Mouse (Mus musculus): ENCODE measurements around the gene Lrrc4c. TPM values are rescaled to one million over a fixed set of nuclear protein-coding genes. Genes with fewer than 3 reads are reported as not detected.

Lrrc4c gene
- total and polyA plus RNA-seq, 2 experiments from 2014 or later: 51.8 to 66.4 TPM

- Histone ChIP-seq H3K9me3 (ENCODE audit: low read length) (no peaks in the 10 kb centered on the region), H3K4me1 (ENCODE audit: insufficient read depth, low read length) (no peaks in the 10 kb centered on the region), H3K36me3 (ENCODE audit: insufficient read depth, low read length) (no peaks in the 10 kb centered on the region), H3K9ac (replicated peaks; ENCODE audit: low read length, poor library complexity, severe bottlenecking) (no peak overlapping the region), H3K27me3 (ENCODE audit: insufficient read depth, low read length) (no peaks in the 10 kb centered on the region), H3K4me3 (ENCODE audit: low read depth, low read length) (no peak overlapping the region), H3K27ac (ENCODE audit: low read depth, low read length) (no peak overlapping the region), H3K4me2 (ENCODE audit: low read depth, low read length, poor library complexity, severe bottlenecking) (no peak overlapping the region)
- TF ChIP-seq CTCF (IDR thresholded peaks at IDR 0.05): peak; percentile 75
- DNase-seq (ENCODE audit: low spot score) (peak; percentile 46), ATAC-seq (ENCODE audit: low FRiP score) (no peak)
- 32% methylated on average over 1 of the region's 1 CpGs for WGBS
These were observed 1.4 kb upstream of the Lrrc4c start for GRCm38 (mm10) chr2:96316531-96316930.

- Histone ChIP-seq H3K27ac (ENCODE audit: low read depth, low read length) (peak overlapping the region; percentile 81), H3K4me2 (ENCODE audit: low read depth, low read length, poor library complexity, severe bottlenecking) (peak overlapping the region; percentile 68), H3K9ac (replicated peaks; ENCODE audit: low read length, poor library complexity, severe bottlenecking) (peak overlapping the region; percentile 71), H3K4me1 (ENCODE audit: insufficient read depth, low read length) (no peaks in the 10 kb centered on the region), H3K4me3 (ENCODE audit: low read depth, low read length) (peak overlapping the region; percentile 54), H3K27me3 (ENCODE audit: insufficient read depth, low read length) (no peaks in the 10 kb centered on the region), H3K9me3 (ENCODE audit: low read length) (no peaks in the 10 kb centered on the region), H3K36me3 (ENCODE audit: insufficient read depth, low read length) (no peaks in the 10 kb centered on the region)
- DNase-seq (ENCODE audit: low spot score) (peak; percentile 64), ATAC-seq (ENCODE audit: low FRiP score) (no peak)
- TF ChIP-seq CTCF (IDR thresholded peaks at IDR 0.05): peak; percentile 48
- 5% methylated on average over 7 of the region's 7 CpGs for WGBS
These were observed 587 bp downstream of the Lrrc4c start for GRCm38 (mm10) chr2:96318556-96318955.

- ATAC-seq (ENCODE audit: low FRiP score): no peak
These were observed 1.2 kb downstream of the Lrrc4c start for GRCm38 (mm10) chr2:96319201-96319600.

GRCm38 (mm10) chr2:96319649-96320048, 1.7 kb downstream of the Lrrc4c start:
- no peaks in the 10 kb centered on the region for H3K36me3 ChIP-seq (ENCODE audit: insufficient read depth, low read length)
- H3K27me3 ChIP-seq (ENCODE audit: insufficient read depth, low read length): no peaks in the 10 kb centered on the region
- no peak for ATAC-seq (ENCODE audit: low FRiP score)
- H3K9me3 ChIP-seq (ENCODE audit: low read length): no peaks in the 10 kb centered on the region
- TF ChIP-seq CTCF (IDR thresholded peaks at IDR 0.05): no peak
- peak; percentile 36 for DNase-seq (ENCODE audit: low spot score)
- peak overlapping the region; percentile 34 for H3K27ac ChIP-seq (ENCODE audit: low read depth, low read length)
- H3K4me1 ChIP-seq (ENCODE audit: insufficient read depth, low read length): no peaks in the 10 kb centered on the region
- peak overlapping the region; percentile 54 for H3K4me3 ChIP-seq (ENCODE audit: low read depth, low read length)
- peak overlapping the region; percentile 59 for H3K9ac ChIP-seq (replicated peaks; ENCODE audit: low read length, poor library complexity, severe bottlenecking)
- peak overlapping the region; percentile 68 for H3K4me2 ChIP-seq (ENCODE audit: low read depth, low read length, poor library complexity, severe bottlenecking)
- WGBS: 22% methylated on average over 6 of the region's 6 CpGs

More at GRCm38 (mm10) chr2:96319201-96319600, 1.2 kb downstream of the Lrrc4c start:
- DNase-seq (ENCODE audit: low spot score): peak; percentile 67
- Histone ChIP-seq H3K4me1 (ENCODE audit: insufficient read depth, low read length) (no peaks in the 10 kb centered on the region), H3K27me3 (ENCODE audit: insufficient read depth, low read length) (no peaks in the 10 kb centered on the region), H3K27ac (ENCODE audit: low read depth, low read length) (peak overlapping the region; percentile 34; the same call in 1 of the 2 replicates), H3K36me3 (ENCODE audit: insufficient read depth, low read length) (no peaks in the 10 kb centered on the region), H3K9me3 (ENCODE audit: low read length) (no peaks in the 10 kb centered on the region), H3K4me2 (ENCODE audit: low read depth, low read length, poor library complexity, severe bottlenecking) (peak overlapping the region; percentile 68), H3K9ac (replicated peaks; ENCODE audit: low read length, poor library complexity, severe bottlenecking) (peak overlapping the region; percentile 59), H3K4me3 (ENCODE audit: low read depth, low read length) (peak overlapping the region; percentile 54)
- TF ChIP-seq CTCF (IDR thresholded peaks at IDR 0.05): no peak
- WGBS: 3% methylated on average over 8 of the region's 8 CpGs

- ATAC-seq (ENCODE audit: low FRiP score) (no peak), DNase-seq (ENCODE audit: low spot score) (peak; percentile 22)
- no peak overlapping the region for H3K9ac ChIP-seq (replicated peaks; ENCODE audit: low read length, poor library complexity, severe bottlenecking)
- H3K4me1 ChIP-seq (ENCODE audit: insufficient read depth, low read length): no peaks in the 10 kb centered on the region
- no peak overlapping the region for H3K27ac ChIP-seq (ENCODE audit: low read depth, low read length)
- H3K4me3 ChIP-seq (ENCODE audit: low read depth, low read length): no peak overlapping the region
- no peaks in the 10 kb centered on the region for H3K9me3 ChIP-seq (ENCODE audit: low read length)
- H3K36me3 ChIP-seq (ENCODE audit: insufficient read depth, low read length): no peaks in the 10 kb centered on the region
- 21% methylated on average over 3 of the region's 3 CpGs for WGBS
- no peak overlapping the region for H3K4me2 ChIP-seq (ENCODE audit: low read depth, low read length, poor library complexity, severe bottlenecking)
- TF ChIP-seq CTCF (IDR thresholded peaks at IDR 0.05): no peak
- no peaks in the 10 kb centered on the region for H3K27me3 ChIP-seq (ENCODE audit: insufficient read depth, low read length)
These were observed 16.7 kb downstream of the Lrrc4c start for GRCm38 (mm10) chr2:96334652-96335051.

- Histone ChIP-seq H3K27me3 (ENCODE audit: insufficient read depth, low read length) (no peaks in the 10 kb centered on the region), H3K4me2 (ENCODE audit: low read depth, low read length, poor library complexity, severe bottlenecking) (no peak overlapping the region), H3K36me3 (ENCODE audit: insufficient read depth, low read length) (no peaks in the 10 kb centered on the region), H3K9ac (replicated peaks; ENCODE audit: low read length, poor library complexity, severe bottlenecking) (no peak overlapping the region), H3K4me1 (ENCODE audit: insufficient read depth, low read length) (no peaks in the 10 kb centered on the region), H3K4me3 (ENCODE audit: low read depth, low read length) (no peak overlapping the region), H3K27ac (ENCODE audit: low read depth, low read length) (no peak overlapping the region), H3K9me3 (ENCODE audit: low read length) (no peaks in the 10 kb centered on the region)
- DNase-seq (ENCODE audit: low spot score) (peak; percentile 70), ATAC-seq (ENCODE audit: low FRiP score) (no peak)
- peak; percentile 80 for TF ChIP-seq CTCF (IDR thresholded peaks at IDR 0.05)
- 57% methylated on average over 1 of the region's 1 CpGs for WGBS
These were observed 19.4 kb downstream of the Lrrc4c start for GRCm38 (mm10) chr2:96337354-96337753.
